Mouse (Mus musculus) frontal cortex, postnatal 36 days (tissue): ENCODE measurements around the gene Milr1.

Experiments used
- DNase-seq, 2 experiments: peaks; one replicate each; pipeline ENCODE4 v3.0.0; 2022; ENCODE audit warnings: low spot score in 2 of 2

Gene Milr1

DNA sequence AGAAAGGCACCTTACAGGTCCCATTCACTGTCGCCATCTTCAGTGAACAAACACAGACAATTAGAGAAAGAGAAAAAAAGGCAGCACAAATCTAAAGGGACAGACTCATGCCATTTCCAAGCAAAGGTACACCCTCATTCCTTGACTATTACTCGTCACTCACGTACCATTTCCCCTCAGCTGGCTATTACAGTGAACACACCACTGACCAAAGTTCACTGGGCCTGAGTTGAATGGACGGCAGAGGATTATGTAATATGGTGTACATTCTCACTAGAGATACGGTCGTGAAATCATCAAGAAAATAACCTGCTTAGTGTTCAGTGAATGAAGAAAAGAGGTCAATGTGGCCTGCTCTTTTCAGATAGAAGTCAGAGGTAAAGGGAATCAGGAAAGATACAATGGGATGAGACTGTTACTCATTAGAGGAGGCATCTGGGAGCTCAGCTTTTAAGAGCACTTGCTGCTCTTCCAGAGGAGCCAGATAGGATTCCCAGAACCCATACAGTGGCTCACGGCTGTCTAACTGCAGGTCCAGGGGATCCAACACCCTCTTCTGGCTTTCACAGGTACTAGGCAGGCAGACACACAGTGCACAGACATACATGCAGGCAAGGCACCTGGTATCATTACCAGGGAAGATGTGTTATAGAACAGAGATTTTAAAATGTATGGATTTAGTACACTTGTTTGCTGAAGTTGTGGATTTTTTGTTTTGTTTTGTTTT is 61.5 kb downstream of the Milr1 start:
- DNase-seq: no peak

DNA sequence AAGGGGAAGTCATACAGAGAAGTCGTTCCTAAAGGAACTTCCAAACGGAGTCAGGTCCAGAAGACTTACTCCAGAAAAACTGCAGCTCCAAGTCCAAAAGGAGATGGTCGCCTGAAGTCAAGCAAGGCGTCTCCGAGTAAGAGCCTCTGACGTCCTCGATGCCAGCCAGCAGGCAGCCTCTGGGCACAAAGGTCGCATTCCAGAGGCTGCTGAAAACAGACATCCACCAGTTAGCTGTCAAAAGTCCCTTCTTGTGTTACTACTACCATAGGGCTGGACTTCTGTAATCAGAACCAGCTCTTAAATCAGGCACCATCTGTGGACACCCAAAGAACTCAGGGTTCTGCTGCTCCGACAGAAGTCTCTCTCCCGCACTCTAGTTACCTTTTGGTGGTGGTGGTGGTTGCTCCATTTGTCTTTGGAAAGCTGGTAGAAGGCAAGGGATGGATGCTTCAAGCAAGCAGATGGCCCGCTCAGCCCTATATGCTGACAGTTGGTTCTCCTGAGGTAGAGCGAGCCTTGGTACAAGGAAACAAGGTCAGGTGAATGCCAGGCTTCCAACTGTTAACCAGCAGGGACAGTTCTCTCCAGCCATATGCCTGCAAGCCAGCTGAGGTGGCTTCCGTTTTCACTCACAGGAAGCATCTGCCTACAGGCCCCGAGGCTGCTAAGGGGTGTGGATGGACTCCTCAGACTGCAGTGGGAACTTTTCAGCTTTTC is 63.7 kb downstream of the Milr1 start:
- peak in 1 of 2 experiments; percentile 30 for DNase-seq

DNA sequence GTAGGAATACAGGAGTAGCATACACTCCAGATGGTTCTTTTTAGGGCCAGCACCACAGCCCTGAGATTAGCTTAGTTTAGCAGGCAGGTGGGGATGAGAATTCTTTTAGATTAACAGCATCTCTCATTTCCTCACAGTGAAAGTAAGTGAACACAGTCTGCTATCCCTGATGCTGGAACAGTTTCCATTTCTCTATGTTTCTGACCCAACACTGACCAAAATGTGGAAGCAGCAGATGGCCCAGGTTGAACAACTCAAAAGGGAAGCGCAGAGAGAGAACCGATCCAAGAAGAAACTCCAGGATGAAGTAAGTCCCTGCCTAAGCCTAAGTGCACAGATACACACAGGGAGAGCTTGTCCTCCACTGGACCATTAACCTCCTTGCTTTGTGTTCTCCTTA is 64.3 kb downstream of the Milr1 start:
- DNase-seq: peak in 1 of 2 experiments; percentile 12

DNA sequence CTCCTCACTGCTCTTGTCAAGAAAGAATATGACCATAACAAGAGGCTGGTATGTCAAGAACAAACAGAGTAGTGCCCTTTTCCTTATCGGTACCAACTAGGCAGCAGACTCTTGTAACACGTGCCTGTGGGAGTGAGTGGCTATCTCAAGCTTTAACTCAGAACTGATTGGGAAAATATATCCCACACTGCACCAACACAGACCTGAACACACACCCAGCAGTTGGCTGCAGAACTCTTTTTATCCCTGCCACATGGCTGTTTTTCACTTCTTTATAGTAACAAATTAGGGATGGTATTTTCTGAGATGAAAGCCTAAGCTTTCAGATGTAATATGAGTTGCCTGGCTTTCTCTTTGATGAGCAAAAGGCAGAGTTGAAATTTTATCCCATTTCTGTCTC is 64.7 kb downstream of the Milr1 start:
- DNase-seq: peak in 1 of 2 experiments; percentile 54

DNA sequence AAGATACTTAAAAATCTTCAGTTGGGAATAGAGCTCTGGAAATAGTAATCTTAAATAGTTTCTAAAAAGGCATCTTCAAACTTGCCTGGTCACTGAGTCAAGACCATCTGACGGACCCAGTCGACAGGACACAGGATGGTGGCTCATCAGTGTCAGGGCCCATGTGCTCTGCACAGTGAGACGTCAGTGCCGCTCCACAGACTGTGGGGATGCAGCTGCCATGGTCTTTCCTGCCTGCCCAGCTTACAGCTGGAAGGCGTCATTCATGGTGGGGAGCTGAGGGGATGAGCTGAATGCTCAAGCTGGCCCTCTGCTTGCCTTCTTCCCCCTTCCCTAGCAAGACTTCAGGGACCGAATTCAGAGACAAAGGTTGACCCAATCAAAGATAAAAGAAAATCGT is 65.3 kb downstream of the Milr1 start:
- DNase-seq: no peak

DNA sequence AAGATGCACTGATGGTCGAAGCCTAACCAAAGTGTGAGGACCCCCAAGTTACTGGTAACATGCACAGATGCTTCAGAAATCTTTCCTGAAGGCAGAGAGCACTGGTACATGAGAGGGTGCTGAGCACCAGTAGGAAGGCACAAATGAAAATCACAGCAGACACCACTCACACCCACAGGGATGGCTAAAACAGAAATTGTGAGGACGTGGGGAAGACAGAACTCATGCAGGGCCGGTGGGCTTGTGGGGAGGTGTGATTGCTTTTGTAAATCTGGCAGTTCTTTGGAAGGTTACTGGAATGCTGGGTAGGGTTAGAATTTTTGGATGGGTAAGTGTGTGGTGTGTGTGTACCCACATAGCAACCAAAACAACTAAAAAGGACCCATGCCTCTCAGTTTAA is 66.1 kb downstream of the Milr1 start:
- DNase-seq: peak in 1 of 2 experiments; percentile 50

DNA sequence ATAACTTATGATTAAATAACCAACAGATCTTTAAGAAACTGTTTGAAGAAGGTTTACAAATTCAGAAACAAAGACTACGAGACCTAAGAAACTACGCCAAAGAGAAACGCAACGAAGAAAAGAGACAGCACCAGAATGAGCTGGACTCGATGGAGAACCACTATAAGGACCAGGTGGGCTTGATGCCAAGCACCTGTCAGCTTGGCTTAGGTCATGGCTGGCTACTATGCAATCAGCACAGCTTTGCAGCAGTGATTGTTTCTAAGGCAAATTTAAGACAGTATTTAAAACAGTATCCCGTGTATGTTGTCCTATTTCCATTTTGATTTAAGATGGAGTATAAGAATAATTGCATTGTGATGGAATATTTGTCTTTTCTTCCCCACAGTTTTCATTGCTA is 66.8 kb downstream of the Milr1 start:
- no peak for DNase-seq

DNA sequence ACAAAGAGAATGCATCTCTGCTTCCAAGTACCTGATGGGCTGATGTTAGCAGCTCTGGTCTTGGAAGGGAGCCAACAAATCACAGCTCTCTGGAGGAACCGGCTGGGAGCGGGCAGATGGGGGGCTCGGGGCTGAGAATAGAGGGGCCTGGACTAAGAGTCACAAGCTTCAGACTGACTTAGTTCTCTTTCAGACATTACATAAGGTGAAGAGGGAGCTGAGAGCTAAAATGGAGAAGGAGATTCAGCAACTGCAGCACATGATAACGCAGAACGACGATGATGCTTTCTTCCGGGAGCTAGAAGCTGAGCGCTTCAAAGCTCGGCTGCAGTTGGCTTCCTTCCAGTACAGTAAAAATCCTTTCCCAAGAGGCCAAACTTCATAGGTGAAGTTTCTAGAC is 67.3 kb downstream of the Milr1 start:
- DNase-seq: peak in 1 of 2 experiments; percentile 32
